In the genomic region with DNA sequence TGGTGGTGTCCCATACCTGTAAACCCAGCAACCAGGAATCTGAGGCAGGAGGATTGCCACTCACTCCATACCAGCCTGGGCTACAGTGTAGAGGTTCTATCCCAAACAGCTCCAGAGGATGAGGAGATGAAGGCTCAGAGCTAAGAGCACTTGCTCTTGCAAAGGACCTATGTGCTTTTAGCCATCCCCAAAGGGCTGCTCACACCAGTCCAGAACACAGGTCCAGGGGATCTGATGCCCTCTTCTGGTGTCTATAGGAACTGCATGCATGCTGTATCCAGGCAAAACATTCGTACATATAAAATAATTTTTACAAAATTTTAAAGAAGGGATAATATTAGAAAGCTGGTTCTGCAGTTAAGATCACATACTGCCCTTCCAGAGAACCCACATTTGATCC, we compare ENCODE assay signal across 8 mouse cellular contexts. TPM values are rescaled to one million over a fixed set of nuclear protein-coding genes. Genes with fewer than 3 reads are reported as not detected.
A peak's percentile ranks its signal among the peaks of the same experiment; 100 is the strongest.
DNase-seq lines count a peak whose midpoint lies in the region; ATAC-seq and TF ChIP-seq lines count a peak whose summit lies in the region.

No protein-coding gene starts in this region.

- no peak for TF ChIP-seq POLR2A in kidney, adult 2 months (IDR thresholded peaks at IDR 0.05; ENCODE audit: low read depth, low read length)

- peak; percentile 33; the same call in 1 of the 2 replicates for ATAC-seq in megakaryocyte progenitor cell, adult 5-6 weeks (replicated peaks; ENCODE audit: poor library complexity)
- no peak for ATAC-seq in megakaryocyte, adult 5-6 weeks (ENCODE audit: poor library complexity, severe bottlenecking)

- 71% methylated on average over 1 of the region's 1 CpGs for WGBS in kidney, adult 2 months

- TF ChIP-seq CTCF in kidney, adult 2 months (conservative IDR thresholded peaks at IDR 0.05; ENCODE audit: insufficient read depth, insufficient read length, low read depth, low read length): peak; percentile 66

- DNase-seq in adrenal gland, adult 18-20 months (ENCODE audit: low spot score in 2 of 2): peak; percentile 40
- DNase-seq in adrenal gland, adult 2 months: no peak
- DNase-seq in kidney, adult 2 months: peak; percentile 48
- DNase-seq in kidney, adult 8-10 months: no peak
- peak; percentile 63 for DNase-seq in 416B (ENCODE audit: low read depth)
- DNase-seq in embryo, embryonic 10 days (ENCODE audit: low spot score): peak; percentile 56

- no peak overlapping the region for H3K27ac ChIP-seq in kidney, adult 2 months (ENCODE audit: insufficient read depth, low read depth, low read length)

- no peak overlapping the region for H3K4me3 ChIP-seq in kidney, adult 2 months (ENCODE audit: insufficient read depth, low read depth, low read length)

- peaks cover 4% of the 10 kb centered on the region; the same call in 1 of the 2 replicates for H3K4me1 ChIP-seq in kidney, adult 2 months (ENCODE audit: control insufficient read depth, insufficient read depth, low read length)

- H3K36me3 ChIP-seq in kidney, adult 2 months (ENCODE audit: control insufficient read depth, insufficient read depth, low read length): peaks cover 1% of the 10 kb centered on the region; the same call in 1 of the 2 replicates

- H3K27me3 ChIP-seq in kidney, adult 2 months (replicated peaks; ENCODE audit: control insufficient read depth, insufficient read depth, low read length): no peaks in the 10 kb centered on the region

RNA-seq across cellular contexts. Expression of a gene that starts 5.0 kb away (rescaled TPM):
- total RNA-seq in adrenal gland, adult 18-20 months (2021): 10 to 100 TPM; 13.3 to 14.8 TPM
- total RNA-seq in adrenal gland, adult 2 months (2021): 10 to 100 TPM in 1 of 2 experiments, 1 to 10 TPM in 1; 9.2 to 22.6 TPM
- 9.6 and 10.1 TPM in 2 replicates for polyA plus RNA-seq in adrenal gland, adult 2 months (2012; rRNA removed)
- polyA plus RNA-seq in kidney, adult 2 months (2012; rRNA removed): 12.7 and 15.1 TPM in 2 replicates
- total RNA-seq in megakaryocyte progenitor cell, adult 5-6 weeks (2015): 4.0 and 5.8 TPM in 2 replicates
- total RNA-seq in megakaryocyte progenitor cell, adult 5-6 weeks (2017): 6.7 and 9.6 TPM in 2 replicates
- 1.7 and 5.5 TPM in 2 replicates for total RNA-seq in megakaryocyte, adult 5-6 weeks (2015)
- 2.4 and 4.0 TPM in 2 replicates for total RNA-seq in megakaryocyte, adult 5-6 weeks (2017)

RNA-seq across cellular contexts. Expression of a gene that starts 15.2 kb away (rescaled TPM):
- 10 to 100 TPM; 13.5 to 17.6 TPM for total RNA-seq in adrenal gland, adult 18-20 months (2021)
- total RNA-seq in adrenal gland, adult 2 months (2021): 10 to 100 TPM; 15.0 to 18.2 TPM
- 5.1 and 6.3 TPM in 2 replicates for polyA plus RNA-seq in adrenal gland, adult 2 months (2012; rRNA removed)
- polyA plus RNA-seq in kidney, adult 2 months (2012; rRNA removed): 17.9 and 20.4 TPM in 2 replicates
- total RNA-seq in megakaryocyte progenitor cell, adult 5-6 weeks (2015): 31.3 and 44.1 TPM in 2 replicates
- 49.1 and 58.7 TPM in 2 replicates for total RNA-seq in megakaryocyte progenitor cell, adult 5-6 weeks (2017)
- total RNA-seq in megakaryocyte, adult 5-6 weeks (2015): 17.5 and 19.9 TPM in 2 replicates
- total RNA-seq in megakaryocyte, adult 5-6 weeks (2017): 11.6 and 18.4 TPM in 2 replicates

RNA-seq across cellular contexts. Expression of a gene that starts 15.3 kb away (rescaled TPM):
- 10 to 100 TPM; 11.4 to 12.9 TPM for total RNA-seq in adrenal gland, adult 18-20 months (2021)
- 10 to 100 TPM; 12.4 to 20.5 TPM for total RNA-seq in adrenal gland, adult 2 months (2021)
- 15.8 and 21.0 TPM in 2 replicates for polyA plus RNA-seq in adrenal gland, adult 2 months (2012; rRNA removed)
- polyA plus RNA-seq in kidney, adult 2 months (2012; rRNA removed): 12.6 and 14.2 TPM in 2 replicates
- 11.2 and 11.8 TPM in 2 replicates for total RNA-seq in megakaryocyte progenitor cell, adult 5-6 weeks (2015)
- 63.1 and 65.3 TPM in 2 replicates for total RNA-seq in megakaryocyte progenitor cell, adult 5-6 weeks (2017)
- 7.4 and 11.6 TPM in 2 replicates for total RNA-seq in megakaryocyte, adult 5-6 weeks (2015)
- total RNA-seq in megakaryocyte, adult 5-6 weeks (2017): 45.0 and 46.6 TPM in 2 replicates

RNA-seq across cellular contexts. Expression of a gene that starts 52.4 kb away (rescaled TPM):
- total RNA-seq in adrenal gland, adult 18-20 months (2021): 10 to 100 TPM; 13.8 to 13.9 TPM
- 10 to 100 TPM; 13.9 to 19.1 TPM for total RNA-seq in adrenal gland, adult 2 months (2021)
- 12.4 and 12.8 TPM in 2 replicates for polyA plus RNA-seq in adrenal gland, adult 2 months (2012; rRNA removed)
- 77.5 and 79.7 TPM in 2 replicates for polyA plus RNA-seq in kidney, adult 2 months (2012; rRNA removed)
- 5.5 and 8.5 TPM in 2 replicates for total RNA-seq in megakaryocyte progenitor cell, adult 5-6 weeks (2015)
- total RNA-seq in megakaryocyte progenitor cell, adult 5-6 weeks (2017): 7.0 and 7.2 TPM in 2 replicates
- 2.8 and 3.5 TPM in 2 replicates for total RNA-seq in megakaryocyte, adult 5-6 weeks (2015)
- total RNA-seq in megakaryocyte, adult 5-6 weeks (2017): 8.1 and 8.3 TPM in 2 replicates

Comparison
In these comparisons a context has a peak if more than half of its experiments do, and no peak if none do; other contexts are left out.
1. DNase-seq: peak in adrenal gland, adult 18-20 months (2 of 2), kidney, adult 2 months (single experiment), 416B (single experiment) and embryo, embryonic 10 days (single experiment); none in adrenal gland, adult 2 months (single experiment) and kidney, adult 8-10 months (0 of 2).